Mouse (Mus musculus) lung, postnatal 36 days (tissue): ENCODE results near the gene Cdkal1.
A peak's percentile ranks its signal among the peaks of the same experiment; 100 is the strongest.

ENCODE experiments used
- DNase-seq: peaks from one replicate; pipeline ENCODE4 v3.0.0; 2022; ENCODE audit warnings: mixed read lengths

Cdkal1 gene

GRCm38 (mm10) chr13:29623636-29624239 lies 231.7 kb downstream of the Cdkal1 start:
- DNase-seq: no peak

GRCm38 (mm10) chr13:29621881-29622280 lies 233.6 kb downstream of the Cdkal1 start:
- DNase-seq: no peak

GRCm38 (mm10) chr13:29621363-29621762 lies 234.1 kb downstream of the Cdkal1 start:
- no peak for DNase-seq

GRCm38 (mm10) chr13:29620826-29621225 lies 234.6 kb downstream of the Cdkal1 start:
- no peak for DNase-seq

- DNase-seq: no peak
Observed at GRCm38 (mm10) chr13:29616654-29617171, 238.8 kb downstream of the Cdkal1 start.

GRCm38 (mm10) chr13:29615987-29616386 lies 239.5 kb downstream of the Cdkal1 start:
- no peak for DNase-seq

GRCm38 (mm10) chr13:29615081-29615480 lies 240.4 kb downstream of the Cdkal1 start:
- no peak for DNase-seq

- DNase-seq: no peak
Observed at GRCm38 (mm10) chr13:29610051-29610931, 245.2 kb downstream of the Cdkal1 start.

GRCm38 (mm10) chr13:29609441-29609840 lies 246.0 kb downstream of the Cdkal1 start:
- DNase-seq: no peak

- DNase-seq: peak; percentile 71
Observed at GRCm38 (mm10) chr13:29604241-29604640, 251.2 kb downstream of the Cdkal1 start.

GRCm38 (mm10) chr13:29603597-29603996 lies 251.9 kb downstream of the Cdkal1 start:
- no peak for DNase-seq

- no peak for DNase-seq
Observed at GRCm38 (mm10) chr13:29601033-29601432, 254.4 kb downstream of the Cdkal1 start.

GRCm38 (mm10) chr13:29599646-29600045 lies 255.8 kb downstream of the Cdkal1 start:
- DNase-seq: no peak

GRCm38 (mm10) chr13:29596735-29597134 lies 258.7 kb downstream of the Cdkal1 start:
- DNase-seq: no peak

- DNase-seq: no peak
Observed at GRCm38 (mm10) chr13:29593096-29593495, 262.4 kb downstream of the Cdkal1 start.

- DNase-seq: no peak
Observed at GRCm38 (mm10) chr13:29590685-29591084, 264.8 kb downstream of the Cdkal1 start.

- DNase-seq: no peak
Observed at GRCm38 (mm10) chr13:29590164-29590563, 265.3 kb downstream of the Cdkal1 start.

- no peak for DNase-seq
Observed at GRCm38 (mm10) chr13:29588693-29589092, 266.8 kb downstream of the Cdkal1 start.

- DNase-seq: no peak
Observed at GRCm38 (mm10) chr13:29581762-29582700, 273.4 kb downstream of the Cdkal1 start.

- DNase-seq: no peak
Observed at GRCm38 (mm10) chr13:29580780-29581179, 274.7 kb downstream of the Cdkal1 start.

- no peak for DNase-seq
Observed at GRCm38 (mm10) chr13:29580009-29580408, 275.5 kb downstream of the Cdkal1 start.

- DNase-seq: no peak
Observed at GRCm38 (mm10) chr13:29578621-29579020, 276.9 kb downstream of the Cdkal1 start.

- peak; percentile 13 for DNase-seq
Observed at GRCm38 (mm10) chr13:29574784-29575183, 280.7 kb downstream of the Cdkal1 start.
